Mouse (Mus musculus): ENCODE results near the gene Slc8a1.

Slc8a1 gene

DNA sequence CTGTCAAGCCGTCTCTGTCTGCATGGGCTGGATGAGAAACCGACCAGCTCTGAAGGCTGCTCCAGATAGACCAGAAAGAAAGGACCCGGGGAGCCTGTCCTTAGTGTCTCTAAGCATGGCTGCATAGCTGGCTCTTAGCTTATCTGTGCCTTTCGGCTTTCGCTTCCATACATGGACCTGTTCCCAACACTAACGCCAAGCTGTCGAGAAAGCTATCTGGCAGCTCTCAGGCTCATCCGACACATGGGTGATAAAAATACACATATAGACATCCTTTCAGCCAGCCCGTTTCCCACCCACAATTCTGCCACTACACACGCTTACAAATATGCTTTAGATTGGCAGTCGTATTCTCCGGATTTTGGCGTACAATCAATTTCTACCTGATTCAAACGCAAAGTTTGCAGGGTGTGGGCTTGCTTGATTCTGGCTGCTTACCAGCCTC lies at the start of gene Slc8a1:
Slc8a1 (minus strand) TSS at position 67 of the 445 bp plus-strand sequence.
- DNase-seq = no peak

DNA sequence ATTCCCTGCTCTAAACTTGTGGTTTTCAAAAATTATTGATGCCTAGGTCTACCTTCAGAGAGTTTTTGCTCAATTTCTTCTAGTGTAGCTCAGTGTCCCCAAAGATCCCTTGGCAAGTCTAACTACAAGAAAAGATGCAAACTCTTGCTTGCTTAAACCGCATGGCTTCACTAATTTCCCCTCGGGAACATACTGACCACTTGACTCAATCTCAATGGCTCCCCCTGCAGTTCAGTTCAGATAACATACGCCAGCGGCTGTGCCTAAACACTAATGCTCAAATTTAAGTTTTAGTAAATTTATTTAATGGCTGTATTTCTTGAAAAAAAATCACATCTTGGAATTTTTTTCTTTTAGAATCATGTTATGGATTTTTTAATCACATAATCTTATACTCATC lies 49.2 kb upstream of the Slc8a1 start:
- DNase-seq = no peak

DNA sequence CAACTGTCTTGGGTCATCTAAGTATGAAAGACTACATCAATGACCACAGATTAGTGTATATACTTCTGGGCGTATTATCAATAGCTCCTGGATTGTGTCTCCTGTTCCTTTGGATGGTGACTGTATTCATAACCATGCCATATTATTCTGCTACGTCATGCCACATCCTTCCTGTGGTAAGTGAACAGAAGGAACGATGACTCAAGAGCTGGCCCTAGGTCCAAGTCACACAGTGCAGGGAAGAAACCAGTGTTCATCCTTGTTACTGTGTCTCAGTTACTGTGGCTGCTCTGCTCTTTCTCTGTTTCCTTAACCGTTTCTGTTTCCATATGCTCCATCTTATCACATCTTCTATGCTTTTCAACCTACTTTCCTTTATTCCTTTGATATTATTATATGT lies 44.1 kb upstream of the Slc8a1 start:
- DNase-seq = no peak

DNA sequence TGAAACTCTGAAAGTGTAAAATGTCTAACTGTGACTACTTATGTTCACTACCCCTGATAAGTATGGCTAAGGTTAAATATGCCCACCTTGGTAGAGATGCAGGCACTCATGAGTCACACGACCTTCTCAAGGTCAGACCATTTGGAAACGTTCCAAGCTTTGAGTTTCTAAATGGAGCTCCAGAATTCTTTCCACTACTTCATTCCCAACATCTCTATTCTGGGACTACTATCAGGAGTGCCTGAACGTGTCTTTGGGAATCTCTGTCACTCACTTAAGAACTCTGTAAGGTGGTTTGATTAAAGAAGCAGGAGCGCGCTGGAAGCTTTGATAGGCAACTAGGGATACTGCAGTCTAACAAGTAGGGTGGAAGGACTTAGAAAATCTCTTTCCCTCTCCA lies 43.3 kb upstream of the Slc8a1 start:
- no peak for DNase-seq

DNA sequence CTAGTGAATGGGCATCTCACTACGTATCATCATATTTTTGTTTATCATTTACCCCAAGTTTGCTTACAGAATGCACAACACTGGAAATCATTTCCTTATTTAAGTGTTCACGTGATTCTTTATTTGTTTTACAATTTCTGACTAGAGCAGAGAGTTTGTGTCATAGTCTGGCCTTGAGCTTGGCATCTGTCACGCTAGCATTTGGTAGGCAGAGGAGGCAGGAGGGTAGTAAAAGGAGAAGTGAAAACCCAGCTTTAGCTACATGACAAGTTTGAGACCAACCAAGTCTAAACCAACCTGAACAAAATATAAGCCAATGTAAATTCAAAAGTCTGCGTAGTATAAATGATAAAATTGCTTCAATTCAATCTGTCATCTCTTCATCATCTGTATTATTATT lies 41.7 kb upstream of the Slc8a1 start:
- DNase-seq = no peak

DNA sequence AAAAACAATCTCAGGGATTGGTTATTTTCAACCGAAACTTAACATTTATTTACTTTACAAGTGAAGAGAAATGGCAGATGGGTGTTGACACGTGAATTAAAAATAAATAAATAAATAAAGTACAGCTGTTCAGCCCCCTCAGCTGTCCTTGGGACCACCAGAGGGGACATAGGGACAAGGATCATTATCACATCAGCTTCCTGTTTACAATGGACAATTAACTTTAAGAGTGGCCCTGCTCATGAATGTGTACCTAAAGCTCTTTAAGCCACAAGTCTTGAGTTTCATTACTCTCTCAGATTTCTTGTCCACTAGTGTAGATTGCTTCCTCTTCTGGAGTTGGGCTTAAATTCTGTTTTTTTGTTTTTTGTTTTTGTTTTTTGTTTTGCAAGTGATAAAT lies 12.5 kb upstream of the Slc8a1 start:
- no peak for DNase-seq

DNA sequence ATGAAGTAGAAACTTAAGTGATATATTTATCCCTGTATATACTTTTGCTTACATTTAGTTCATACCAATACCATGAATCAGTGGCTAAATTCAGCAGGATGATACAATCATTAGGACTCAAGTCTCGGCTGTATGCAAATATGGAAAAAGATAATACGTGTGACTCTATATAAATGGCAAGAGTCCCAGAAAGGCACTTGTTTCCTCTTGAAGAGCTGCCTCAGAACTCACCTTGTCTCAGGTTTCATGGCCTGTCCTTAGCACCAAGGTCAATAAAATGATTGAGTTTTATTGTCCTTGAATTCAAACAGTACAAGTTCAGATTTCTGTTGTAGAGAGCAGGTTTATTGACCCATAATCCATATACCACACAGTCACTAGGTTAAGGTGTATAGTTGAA lies 4.9 kb upstream of the Slc8a1 start:
- no peak for DNase-seq

DNA sequence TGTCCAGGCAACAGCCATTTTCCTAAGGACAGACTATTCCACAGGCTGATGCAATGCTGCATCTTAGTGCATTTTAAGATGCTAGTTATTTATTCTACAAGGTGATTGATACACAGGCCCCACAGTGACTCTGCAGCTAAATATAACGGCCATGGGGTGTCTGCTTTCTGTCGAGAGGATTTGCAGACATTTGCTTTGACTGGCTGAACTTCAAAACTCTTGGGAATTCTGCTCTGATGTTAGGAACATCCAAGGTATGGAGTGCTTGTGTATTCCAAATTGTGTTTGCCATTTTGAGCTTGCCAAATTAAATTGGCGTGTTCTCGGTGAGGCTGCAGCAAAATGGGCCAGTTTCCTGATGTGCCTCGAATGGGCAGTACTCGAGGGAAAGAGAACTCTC lies 2.4 kb upstream of the Slc8a1 start:
- no peak for DNase-seq

DNA sequence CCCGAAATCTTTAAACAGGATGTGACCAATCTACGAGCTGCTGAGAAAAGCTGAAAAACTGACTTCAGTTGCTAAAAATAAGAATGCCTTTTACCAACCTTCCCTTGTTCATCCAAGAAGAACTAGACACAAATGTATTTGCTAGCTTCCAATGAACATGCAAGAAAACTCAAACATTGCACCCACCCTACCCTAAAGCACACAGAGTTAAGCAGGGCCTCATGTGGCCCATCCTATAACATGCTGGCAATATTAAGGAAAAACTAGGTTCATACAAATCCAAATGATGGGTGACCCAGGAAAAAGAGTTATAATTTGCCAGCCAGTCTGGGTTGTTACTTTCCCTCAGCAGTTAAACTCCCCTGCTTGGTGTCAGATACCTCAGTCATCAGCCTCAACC lies 398 bp downstream of the Slc8a1 start:
- no peak for DNase-seq

DNA sequence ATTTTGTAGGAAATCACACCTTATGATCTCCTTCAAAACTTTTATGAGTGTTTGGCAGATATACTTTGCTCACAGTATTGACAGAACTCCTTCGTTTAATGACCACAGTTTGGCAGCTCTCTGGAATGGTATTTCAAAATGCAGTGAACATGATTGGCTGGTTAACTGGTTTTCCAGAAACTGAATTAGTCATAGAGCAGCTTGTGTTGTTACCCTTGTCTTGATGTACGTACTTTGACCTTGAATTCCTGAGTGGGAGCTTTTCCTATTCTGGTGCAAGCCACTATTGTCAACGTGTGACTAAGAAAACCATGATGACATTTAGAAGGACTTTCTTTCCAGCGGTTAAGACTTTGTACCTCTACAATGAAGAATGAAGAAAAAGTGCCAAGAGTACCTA lies 868 bp downstream of the Slc8a1 start:
- no peak for DNase-seq

DNA sequence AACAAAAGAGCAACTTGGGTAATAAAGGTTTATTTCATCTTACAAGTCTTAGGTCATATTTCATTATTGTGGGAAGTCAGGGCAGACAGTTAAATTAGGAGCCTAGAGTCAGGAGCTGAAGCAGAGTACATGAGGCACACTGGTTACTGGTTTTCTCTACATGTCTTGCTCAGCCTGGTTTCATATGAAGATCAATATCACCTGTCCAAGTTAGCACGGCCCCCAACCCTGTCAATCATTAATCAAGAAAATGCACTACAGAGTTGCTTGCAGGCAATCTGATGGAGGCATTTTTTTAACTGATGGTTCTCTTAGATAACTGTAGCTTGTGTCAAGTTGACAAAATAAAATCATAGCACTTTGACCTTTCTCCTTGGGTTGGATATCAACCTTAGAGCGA lies 2.6 kb downstream of the Slc8a1 start:
- DNase-seq = no peak

DNA sequence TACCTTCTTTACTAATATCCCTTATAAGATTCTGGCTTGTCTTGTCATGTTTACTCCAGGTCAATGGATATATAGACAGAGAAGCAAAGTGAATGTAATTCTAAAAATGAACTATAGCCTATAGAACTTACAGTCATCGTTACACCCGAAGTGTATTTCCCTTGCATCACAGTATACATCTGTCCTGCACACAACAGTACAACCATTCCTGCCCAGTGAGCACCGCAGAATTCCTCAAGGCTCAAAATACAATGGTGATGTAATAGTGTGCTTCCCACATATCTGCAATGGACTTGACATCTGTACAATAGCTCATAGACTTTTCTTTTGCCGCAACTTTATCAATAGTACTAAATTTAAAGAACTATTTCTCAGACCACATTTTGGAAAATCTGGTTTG lies 8.3 kb downstream of the Slc8a1 start:
- DNase-seq = no peak

DNA sequence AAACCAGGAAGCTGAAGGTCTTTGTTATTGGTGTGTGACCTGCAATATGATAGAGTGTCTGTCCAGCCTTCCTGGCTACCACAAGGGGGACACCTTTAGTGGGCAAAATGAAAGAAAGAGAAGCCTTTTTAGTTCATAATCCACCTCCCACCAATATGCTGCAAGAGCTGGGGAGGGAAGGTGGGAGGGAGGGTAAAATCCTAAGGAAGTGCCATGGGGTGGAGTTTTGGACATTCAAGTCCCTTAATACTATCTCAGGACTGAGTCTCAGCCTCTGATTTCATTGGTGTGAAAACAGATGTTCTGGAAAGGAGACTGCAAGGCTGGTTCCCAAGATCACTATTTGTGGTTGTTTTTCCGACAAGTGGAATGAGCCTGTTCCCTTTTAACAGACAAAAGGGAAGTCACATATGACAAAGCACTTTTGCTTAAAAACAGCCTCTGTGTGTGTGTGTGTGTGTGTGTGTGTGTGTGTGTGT lies 25.9 kb downstream of the Slc8a1 start:
- no peak for DNase-seq

DNA sequence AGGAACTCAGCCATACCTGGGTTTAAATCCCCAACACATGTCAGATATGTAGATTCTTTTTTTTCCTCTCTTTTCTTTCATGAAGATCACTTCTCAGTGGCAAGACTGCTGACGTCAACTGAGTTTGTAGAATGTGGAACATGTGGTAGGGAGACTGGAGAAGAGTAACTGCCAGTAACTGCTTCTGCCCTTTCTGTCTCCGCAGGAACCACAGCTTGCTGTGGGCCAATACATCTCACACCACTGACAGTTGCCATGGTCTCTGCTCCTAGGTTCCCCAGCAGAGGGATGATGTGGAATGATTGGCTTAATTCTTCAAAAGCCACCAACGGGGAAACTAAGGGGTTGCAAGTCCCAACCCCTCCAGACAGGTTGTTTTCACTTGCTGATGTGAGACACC lies 33.4 kb downstream of the Slc8a1 start:
- no peak for DNase-seq

DNA sequence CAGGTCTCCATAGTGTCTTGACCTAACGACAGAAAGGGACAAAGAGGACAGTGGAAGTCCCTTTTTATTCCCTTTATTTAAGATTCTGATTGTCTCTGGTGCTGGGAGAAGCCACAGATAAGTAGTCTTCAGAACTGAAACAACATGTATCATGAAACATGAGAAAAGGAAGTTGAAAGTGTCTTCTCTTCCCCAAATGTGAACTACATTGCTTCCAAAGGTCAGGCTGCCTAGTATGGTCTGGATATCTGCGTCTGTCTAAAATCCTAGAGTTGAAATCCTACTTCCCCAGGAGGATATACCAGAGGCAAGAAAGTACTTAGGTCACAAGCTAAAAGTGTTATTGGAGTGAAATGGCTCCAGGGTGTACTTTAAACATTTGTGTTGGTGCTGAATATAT lies 34.9 kb downstream of the Slc8a1 start:
- no peak for DNase-seq

DNA sequence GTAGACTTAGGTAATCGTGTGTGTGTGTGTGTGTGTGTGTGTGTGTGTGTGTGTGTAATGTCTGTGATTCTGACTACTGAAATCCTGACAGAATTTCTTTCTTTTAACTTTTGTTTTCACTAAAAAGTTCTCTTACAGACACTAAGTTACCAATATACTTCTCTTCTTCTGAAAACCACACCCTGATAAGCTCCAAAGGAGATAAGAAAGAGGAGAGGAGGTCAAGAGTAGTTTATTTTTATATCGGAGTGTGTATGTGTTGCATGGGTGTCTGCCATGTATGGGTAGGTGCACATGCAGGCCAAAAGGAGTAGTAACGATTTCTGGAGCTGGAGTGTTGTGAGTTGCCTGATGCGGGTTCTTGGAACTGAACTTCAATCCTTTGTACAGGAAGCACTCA lies 36.5 kb downstream of the Slc8a1 start:
- DNase-seq = no peak

DNA sequence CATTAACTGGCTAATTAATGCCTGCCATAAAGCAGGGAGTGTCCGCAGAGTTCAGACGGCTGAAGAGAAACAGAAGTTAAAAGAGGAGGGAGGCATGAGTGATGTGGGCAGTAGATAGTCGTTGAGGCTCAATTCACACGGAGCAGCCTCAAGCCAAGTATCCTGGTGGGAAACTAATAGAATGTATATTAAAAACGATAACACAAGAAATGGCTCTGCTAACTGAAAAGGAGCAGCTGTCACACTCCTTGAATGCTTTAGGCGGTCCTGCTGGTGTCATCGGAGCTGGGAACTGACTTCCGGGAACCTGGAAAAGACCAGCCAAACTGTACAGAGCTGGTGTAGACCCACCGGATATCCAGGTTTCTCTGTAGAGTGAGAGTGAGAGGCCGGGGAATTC lies 39.4 kb downstream of the Slc8a1 start:
- DNase-seq = no peak

DNA sequence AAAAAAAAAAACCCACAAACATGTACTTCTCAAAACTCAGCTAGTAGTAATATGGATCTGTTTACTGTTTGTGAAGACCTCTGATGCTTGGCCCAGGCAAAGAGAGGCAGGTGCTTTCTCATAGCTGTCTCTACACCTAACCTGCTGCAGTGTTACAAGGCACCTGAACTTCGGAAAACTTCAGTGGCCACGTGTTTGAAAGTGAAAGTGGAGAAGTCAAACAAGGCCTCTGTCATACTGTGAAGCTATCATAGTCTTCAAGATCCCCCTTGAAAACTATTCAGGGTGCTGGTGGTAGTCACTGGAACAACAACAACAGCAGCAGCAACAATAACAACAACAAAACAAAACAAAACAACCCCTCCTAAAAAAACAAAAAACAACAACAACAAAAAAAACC lies 40.5 kb downstream of the Slc8a1 start:
- DNase-seq = no peak

DNA sequence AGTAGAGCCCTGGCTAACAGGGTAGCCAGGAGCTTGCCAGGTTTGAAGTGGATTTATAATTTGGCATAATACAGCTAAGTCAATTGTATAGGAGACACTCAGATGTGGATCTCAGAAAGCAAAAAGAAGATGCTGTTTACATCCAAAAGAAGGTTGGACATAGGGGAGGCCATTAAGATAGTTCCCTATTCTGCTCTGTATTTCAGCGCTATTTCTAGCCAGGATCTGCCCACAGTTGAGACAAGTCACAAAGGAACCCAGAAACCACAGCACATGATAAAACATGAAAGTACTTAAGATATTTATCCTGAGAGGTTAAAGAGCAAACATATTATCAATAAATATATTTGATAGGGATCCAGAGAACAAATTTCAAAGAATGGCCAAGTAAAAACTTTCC lies 43.2 kb downstream of the Slc8a1 start:
- DNase-seq = no peak

DNA sequence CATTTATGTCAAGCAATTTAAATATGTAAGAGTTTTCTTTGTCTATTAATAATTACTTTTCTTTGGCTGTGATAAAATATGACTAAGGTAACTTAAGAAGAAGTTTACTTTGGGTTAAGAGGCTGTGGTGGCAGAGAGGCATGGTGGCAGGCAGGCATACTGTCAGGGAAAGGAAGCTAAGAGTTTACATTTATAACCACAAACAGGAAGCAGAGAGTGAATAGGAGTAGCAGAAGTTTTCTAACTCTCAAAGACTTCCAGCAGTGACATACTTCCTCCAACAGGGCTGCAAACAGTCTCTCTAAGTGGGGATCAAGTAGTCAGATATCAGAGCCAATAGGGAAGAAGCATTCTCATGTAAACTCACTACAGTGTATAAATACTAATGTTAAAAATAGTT lies 58.6 kb downstream of the Slc8a1 start:
- DNase-seq = no peak

DNA sequence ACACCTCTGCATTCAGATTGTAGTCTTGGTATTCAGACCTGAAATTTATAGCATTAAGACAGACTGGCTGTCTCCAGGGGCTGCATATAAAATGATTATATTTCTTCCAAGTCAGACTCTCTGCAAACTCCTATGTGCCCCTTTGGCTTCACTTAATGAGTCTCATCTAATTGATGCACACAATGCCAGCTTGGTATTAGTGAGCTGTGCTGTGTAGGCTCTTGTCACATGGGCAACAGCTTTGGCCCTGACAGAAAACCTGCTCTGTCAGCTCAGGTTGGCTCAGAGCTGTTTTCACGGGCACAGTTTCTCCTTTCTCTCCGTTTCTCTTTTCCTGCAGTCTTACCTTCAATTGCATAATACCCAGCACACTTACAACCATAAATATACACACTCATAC lies 60.7 kb downstream of the Slc8a1 start:
- DNase-seq = no peak

DNA sequence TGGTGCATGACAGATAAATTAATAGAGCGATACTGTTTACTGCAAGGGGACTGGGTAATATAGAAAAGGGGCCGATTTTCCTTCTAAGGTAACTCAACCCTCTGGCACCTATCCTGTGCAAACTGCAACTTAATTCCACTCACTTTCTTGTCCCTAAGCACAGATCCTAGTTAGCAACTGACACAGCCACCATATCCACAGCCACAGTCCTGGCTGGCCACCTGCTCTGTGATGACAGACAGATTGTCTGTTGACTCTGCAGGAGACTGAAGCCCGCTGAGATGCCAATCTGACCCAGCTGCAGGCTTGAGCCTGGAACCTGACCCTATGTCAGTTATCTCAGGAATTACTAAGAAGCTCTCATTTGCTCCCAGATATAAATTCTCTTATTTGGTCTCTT lies 62.0 kb downstream of the Slc8a1 start:
- DNase-seq = no peak

DNA sequence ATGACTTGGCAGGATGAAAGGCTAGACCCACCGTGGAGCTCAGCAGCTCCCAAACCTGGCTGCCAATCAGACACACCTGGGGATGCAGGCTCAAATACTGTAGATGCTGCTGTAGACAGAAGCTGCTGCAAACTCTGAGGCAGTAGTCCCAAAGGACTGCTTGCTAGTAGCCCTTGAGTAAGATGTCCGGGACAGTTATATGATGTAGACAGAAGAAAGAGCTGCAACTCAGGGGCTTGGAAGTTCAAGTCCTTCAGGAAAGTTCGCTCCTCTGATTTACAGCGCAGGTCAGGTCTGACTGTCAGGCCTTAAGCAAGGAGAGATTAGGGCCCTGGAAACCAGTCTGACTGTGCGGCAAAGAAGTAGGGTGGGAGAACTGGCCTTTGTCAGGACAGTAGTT lies 66.9 kb downstream of the Slc8a1 start:
- no peak for DNase-seq

DNA sequence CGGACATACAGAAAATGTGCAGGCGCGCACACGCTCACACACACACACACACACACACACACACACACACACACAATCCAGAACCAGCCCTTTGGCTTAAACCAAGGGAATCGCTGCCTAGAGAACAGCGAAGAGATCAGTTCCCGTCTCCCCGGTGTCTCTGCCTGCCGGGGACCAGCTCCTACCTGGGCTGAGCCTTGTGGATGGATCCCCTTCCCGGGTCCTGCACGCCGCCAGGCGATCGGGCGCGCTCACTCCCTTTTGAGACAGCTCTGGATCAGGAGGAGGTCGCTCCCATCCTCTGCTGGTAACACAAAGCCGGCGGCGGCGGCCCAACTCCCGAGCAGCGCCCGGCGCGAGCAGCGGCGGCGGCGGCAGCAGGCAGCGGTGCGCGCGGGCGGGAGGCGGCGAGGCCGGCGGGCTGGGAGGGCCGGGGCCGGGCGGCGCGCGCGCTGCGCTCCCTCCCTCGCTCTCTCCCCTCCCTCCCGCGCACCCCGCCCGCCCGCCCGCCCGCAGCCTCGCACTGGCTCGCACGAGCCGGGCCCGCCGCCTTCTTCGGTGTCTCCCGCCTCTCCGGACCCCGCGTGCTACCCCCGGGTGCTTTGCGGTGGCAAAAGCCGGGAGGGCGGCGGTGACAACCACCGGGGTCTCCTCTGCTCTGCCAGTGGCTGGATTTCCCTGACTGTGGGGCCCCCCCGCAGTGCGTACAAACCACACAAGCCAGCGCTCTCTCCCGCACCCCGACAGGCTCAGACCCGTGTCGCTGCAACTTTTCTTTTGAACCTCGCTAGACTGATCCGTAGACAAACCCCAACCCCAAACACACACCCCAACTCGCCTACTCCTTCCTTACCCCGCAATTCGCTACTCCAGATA lies 68.1 kb downstream of the Slc8a1 start:
- DNase-seq = no peak
